Mouse (Mus musculus): ENCODE measurements at regions not wholly inside any gene's neighbourhood (a gene's known extent, or its start where the extent isn't known, plus 50 kb on each side); places are given as distances from the start of the nearest gene placed in this dataset.

DNA sequence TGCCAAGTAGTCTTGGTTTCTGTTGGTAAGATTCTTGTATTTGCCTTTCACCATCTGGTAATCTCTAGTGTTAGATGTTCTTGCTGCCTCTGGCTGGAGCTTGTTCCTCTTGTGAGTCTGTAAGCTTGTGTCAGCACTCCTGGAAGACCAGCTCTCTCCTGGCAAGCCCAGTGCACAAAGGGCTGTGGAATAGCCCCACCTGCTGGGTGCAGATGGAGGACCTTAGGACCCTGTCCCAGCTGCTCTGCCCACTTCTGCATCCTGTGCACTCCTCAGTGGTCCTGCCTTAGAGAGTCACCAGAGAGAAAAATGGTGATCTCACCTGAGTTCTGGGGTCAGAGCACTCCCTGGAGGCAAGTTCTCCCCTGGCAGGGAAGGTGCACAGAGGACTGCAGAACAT is 387.2 kb downstream of the Tns1 start:
- DNase-seq (ENCODE audit: extremely low read depth, low read depth, low spot score) = no peak

DNA sequence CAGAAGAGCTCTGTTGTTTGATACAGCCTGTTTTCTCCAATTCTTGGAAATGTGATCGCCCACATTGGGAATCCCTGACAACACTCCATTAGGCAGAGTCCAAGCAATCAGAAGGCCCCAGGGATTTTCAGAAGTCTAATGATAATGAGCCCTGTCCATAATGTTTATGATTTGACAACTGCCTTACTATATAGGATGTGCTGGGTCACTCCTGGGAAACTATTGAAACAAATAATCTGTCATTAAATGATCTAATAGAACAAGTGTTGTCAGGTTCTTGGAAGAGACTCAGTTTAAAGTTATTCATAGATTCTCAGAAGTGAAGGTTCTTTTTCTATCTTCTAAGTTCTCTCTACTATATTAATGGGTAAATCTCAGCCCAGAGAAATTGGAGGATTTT is 395.9 kb downstream of the Tns1 start:
- DNase-seq (ENCODE audit: extremely low read depth, low read depth, low spot score) = no peak

DNA sequence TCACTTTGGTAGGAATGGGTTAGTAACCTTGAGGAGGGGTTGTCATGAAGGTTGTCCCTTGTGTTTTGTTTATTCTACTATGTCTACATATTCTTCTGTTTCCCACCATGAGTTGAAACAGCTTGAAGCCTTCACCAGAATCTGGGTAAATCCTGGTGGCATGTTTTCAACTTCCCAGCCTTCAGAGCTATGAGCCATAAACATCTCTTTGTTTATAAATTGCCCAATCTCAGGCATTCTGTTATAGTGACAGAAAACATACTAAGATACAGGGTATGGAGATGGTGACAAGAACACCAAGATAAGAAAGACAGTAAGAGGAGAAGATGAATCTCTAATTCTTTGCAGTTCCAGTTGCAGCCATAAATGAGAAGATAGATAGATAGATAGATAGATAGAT is 396.5 kb downstream of the Tns1 start:
- DNase-seq (ENCODE audit: extremely low read depth, low read depth, low spot score) = no peak

DNA sequence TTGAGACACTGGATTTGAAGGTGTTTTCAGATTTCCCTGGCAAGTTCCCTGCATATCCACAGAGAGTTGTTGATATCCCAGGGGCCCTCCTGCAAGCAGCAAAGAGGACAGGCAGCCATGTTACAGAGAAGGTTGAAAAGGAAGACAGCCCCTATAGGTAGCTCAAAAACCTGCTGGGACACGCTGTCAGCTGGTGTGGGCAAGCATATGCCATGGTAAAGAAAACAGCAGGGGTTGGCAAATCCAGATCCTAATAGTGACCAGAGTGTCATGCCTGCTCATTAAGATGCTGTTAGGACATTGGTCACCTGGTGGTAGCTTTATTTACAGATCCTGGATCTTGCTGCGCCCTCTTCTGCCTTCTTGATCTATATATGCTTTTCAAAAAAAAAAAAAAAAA is 397.6 kb downstream of the Tns1 start:
- no peak for DNase-seq (ENCODE audit: extremely low read depth, low read depth, low spot score)

DNA sequence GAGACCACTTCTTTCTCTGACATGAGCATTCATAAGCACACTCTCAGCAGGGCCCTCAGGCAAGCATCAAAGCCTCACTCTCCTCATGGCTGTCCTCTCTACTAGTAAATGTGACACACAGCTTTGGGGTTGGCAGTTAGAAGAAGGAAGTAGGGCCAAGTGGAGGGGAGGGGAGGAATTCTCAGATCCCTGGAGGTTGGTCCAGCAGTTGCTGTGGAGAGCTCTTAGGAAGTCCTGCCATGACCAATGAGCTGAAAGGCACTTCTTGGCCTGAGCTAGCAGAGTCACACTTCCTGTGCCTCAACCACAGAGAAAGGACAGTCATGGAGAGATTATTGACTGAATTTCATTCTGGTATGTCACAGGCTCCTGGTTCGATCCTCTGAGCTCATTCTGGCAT is 398.8 kb downstream of the Tns1 start:
- no peak for DNase-seq (ENCODE audit: extremely low read depth, low read depth, low spot score)

DNA sequence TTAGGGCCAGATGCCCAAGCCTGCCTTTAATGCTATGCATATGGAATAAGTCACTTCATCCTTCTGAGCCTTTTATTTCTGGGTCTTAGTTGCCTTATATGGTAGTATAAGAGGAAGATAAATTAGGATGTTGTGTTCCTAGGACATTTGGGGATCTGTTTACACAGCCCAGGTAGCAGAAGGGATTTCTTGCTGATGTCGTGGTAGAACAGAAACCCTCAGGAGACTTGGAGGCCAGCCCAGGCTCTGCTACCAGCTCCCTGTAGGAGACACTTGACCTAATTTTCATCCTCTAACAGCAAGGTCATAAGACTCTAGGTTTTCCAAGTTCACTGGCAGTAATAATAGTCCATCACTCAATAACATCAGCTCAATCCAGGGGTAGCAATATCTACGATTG is 399.7 kb downstream of the Tns1 start:
- DNase-seq (ENCODE audit: extremely low read depth, low read depth, low spot score) = no peak

DNA sequence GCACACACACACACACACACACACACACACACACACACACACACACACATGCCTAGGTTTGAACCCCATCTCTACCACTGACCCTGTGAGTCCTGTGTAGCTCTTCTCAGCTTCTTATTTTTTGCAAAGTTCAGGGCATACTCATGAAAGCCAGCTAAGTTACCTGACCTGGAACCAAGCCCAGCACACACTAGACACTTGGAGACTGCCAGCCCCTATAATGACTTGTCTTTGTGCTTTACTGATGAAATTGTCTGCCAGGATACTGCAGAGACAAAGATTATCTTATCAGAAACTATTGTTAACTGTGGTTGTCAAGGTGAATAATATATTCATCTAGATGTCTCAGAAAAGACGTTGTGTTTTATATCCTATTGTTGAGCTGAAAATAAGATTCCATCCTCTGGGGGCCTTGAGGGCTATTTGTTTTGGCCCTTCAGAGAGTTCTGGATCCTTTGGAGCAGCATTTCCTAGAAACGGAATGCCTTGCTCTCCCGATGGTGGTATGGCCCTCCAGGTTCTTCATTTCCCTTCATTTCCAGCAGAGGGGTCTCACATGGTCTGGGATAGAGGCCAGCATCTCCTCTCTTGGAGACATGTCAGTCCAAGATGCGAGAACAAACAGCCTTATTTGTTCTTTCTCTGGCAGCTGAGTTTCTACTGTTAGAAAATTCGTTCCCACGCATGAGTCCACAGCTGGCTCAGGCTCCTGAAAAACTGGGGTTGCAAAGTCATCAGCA is 402.6 kb downstream of the Tns1 start:
- no peak for DNase-seq (ENCODE audit: extremely low read depth, low read depth, low spot score)

DNA sequence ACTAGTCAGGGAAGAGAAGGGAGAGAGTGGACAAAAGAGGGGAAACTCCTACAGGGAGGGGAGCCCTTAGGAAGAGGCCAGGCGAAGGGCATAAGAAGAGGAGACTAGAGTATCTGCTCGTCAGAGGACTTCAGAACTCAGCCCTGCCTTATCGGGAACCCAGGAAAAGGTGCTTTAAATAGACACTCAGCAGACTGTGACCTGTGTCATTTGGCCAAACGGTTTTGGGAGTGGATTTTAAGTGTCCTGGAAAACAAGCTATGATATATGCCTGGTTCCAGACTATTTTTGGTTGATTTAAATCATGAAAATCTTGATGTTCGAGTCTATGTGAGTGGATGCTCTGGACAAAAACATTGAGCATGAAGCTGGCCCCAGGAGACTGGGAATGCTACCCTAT is 405.8 kb downstream of the Tns1 start:
- DNase-seq (ENCODE audit: extremely low read depth, low read depth, low spot score) = no peak

DNA sequence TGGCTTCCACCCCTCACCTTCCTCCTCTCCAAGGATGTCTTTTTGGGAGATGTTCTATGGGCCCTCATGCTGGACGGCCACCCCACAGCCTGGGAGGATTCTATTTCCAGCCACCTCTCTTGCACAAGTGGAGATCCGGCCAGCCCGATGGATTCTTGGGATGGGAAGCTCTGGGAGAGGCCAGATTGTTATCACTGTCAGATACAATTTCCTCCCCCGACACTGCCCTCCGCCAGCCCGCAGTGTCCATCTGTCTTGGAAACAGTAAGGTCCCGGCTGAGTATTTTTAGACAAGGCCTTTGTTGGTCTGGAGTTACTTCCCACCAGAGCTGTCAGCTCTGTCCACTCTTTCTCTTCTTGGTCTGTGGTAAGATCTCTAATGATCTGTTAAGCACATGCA is 406.8 kb downstream of the Tns1 start:
- no peak for DNase-seq (ENCODE audit: extremely low read depth, low read depth, low spot score)

DNA sequence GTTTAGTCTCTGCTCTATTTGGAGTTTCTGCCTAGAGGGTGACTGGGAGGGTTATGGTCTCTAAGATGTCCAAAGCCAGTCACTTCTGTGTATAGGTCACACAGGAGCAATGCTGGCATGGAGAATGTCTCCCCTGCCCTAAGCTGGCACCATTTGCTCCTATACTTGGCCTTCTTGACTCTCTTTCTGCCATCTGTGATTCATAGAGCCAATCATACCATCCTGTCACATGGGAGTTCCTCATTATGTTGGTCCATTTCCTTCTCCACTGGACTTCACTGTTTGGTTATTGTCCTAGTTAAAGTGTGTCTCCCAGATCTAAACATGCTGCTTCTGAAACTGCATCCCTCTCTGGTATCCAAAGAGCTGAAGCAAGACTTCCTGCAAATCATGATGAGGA is 407.3 kb downstream of the Tns1 start:
- DNase-seq (ENCODE audit: extremely low read depth, low read depth, low spot score) = no peak

DNA sequence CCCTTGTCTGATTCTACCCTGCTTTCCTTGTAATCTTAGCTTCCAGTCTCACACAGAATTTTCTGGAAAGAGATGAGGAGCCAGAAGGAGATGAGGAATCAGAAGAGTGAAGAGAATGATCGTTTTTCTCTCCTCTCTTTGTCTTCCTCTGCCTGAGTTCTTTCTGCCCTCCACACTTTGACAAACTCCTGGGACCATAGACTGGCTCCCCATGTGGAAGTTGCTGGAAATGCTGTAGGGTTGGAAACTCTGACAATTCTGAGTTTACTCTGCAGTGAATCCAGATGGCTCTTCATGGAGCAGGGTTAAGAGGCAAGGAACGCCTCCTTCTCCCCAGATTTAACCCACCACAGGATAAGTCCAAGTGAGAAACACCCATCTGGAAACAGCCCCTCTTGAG is 408.7 kb downstream of the Tns1 start:
- no peak for DNase-seq (ENCODE audit: extremely low read depth, low read depth, low spot score)

DNA sequence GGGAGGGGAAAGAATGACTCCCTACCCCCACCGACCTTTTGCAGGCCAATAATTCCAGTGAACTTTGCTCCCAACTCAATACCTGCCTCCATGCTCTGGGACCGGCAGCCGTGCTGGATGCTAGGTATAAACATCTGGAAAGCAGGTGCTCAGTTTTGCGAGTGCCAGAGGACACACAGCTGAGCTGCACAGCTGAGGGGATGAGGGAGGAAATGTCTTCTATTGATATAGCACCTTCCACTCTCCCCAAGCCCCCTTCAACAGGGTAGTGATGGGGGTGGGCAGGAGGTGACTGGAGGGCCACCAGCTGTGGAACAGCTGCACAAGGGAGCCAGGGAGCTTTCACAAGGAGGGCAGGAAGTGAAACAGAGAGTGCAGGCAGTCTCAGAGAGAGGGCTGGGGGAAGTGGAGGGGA is 421.8 kb downstream of the Tns1 start:
- DNase-seq (ENCODE audit: extremely low read depth, low read depth, low spot score) = no peak

DNA sequence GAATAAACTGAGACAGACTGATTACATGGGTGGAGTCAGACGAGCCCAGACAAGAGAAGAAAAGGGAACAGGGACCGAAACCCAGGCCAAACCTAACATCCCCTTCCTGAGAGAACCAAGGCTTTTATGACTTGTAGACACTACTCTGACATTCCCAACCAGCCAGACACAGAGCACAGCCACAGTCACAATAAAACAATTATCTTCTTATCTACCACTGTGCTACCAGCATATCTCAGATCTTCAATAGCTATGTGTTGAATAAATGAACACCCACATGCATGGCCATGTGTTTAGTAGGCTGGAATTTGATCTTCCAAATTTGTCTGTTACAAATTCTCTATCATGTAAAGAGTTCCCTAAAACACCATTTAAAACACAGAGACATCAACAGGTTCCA is 430.7 kb downstream of the Tns1 start:
- no peak for DNase-seq (ENCODE audit: extremely low read depth, low read depth, low spot score)

DNA sequence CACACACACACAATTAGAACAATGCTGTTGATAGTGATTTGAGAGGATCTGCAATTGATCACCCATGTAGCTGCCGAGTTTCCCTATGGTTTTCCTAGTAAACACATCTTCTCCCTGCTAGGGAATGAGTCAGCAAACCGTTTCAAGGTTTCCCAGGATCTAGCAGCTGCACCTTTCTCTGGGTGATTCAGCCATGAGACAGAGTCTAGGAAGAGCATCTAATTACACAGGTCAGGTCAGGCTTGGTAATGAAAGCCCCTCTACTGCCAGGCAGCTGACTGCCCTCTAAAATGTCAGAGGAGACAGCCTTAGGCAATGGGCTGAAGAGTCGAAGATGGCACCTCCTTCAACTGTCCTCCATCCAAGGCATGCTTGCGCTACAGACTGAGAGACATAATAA is 438.5 kb downstream of the Tns1 start:
- DNase-seq (ENCODE audit: extremely low read depth, low read depth, low spot score) = no peak

DNA sequence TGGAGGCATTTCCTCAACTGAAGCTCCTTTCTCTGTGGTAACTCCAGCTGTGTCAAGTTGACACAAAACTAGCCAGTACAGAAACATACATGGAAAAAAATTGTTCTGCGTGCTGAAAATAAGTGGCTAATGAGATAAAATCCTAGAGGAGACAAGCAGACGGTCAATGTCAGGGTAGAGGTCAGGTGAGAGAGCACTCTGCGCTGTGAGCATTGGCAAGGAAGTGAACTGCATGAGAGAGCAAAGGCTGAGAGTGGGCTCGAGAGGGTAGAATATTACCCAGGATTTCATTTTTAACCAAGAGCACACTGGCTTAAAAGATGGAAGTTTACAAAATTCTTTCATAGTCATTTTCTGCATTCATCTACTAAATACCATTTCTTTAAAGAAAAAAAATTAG is 439.2 kb downstream of the Tns1 start:
- DNase-seq (ENCODE audit: extremely low read depth, low read depth, low spot score) = no peak

DNA sequence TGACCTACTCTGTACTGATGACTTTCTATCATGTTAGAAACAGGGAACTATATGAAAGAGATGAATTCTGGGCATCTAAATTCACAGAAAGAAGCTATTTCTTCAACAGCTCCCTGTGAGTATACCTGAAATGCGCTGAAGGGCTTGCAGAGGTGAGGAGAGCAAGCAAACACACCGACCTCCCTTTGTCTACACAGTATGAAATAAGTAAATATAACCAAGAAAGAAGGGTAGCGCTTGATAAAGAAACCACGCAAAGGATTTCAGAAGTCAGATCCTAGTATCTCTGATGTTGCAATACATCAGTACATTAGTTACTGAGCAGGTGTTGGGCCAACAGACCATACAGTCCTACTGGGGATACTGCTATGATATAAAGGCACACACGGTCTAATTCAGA is 440.1 kb downstream of the Tns1 start:
- no peak for DNase-seq (ENCODE audit: extremely low read depth, low read depth, low spot score)

DNA sequence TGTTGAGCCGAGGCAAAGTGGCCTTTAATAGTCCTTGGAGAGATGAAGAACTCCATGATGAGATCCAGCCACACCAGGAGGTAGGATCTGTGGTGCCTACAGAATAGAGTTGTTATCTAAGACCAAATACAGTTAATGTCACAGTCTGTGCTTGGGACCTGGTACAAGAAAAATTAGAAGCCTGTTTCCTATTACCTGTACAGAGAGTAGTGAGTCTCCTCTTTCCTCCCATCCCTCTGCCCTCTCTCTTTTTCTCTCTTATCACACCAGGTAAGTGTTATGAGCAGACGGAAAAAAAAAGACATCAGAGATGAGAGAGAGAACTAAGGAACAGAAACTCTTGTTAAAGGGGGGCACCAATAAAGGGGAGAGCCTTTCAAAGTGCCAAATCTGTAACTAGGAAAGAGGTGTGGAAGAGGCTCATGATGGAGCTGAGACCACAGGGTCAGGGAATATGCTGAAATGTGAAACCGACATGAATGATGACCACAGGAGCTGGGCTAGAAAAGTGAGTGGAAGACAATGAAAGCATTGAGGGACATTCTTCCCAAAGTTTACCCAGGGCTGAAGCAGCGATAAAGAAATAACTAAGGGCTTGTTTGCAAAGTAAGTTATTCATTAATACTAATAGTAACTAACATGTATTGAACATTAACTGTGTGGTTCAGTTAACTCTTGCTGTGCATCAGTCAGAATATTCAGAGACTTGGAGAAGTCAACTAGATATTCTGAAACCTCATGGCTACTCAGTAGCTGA is 440.9 kb downstream of the Tns1 start:
- no peak for DNase-seq (ENCODE audit: extremely low read depth, low read depth, low spot score)

DNA sequence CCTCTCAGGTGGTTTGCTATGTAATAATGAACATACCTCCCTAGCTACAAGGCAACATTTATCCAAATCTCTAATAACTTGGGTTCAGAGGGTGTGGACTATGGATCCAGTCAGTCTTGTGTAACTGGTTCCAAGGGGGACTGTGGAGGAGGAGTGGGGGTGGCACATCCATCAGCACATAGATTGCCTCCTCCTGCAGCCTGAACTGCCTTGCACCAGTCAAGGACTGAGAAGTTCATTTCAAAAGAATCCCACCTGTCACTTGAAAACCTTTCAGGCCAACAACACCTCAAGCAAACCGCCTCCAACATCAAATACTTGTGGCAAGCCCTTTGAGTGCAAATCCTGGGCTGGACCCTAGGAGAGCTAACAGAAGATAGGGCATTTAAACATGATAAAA is 442.6 kb downstream of the Tns1 start:
- no peak for DNase-seq (ENCODE audit: extremely low read depth, low read depth, low spot score)

DNA sequence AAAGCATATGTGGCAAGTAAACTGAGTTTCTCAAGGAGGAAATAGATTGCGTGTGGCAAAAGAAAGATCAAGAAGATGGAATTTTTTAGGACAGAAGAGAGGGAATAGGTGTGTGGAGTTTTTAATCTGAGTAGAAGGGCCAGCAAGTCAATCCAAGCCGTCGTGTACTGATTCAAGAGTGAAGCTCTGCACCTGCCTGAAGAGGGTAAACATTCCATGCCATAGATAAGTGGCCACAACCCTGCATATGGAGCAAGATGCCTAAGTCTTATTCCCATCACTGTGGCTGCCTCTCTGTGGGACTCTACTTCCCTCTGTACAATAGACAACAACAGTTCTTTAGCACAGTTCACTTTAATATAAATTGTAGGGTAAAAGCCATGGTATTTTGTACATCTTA is 443.4 kb downstream of the Tns1 start:
- no peak for DNase-seq (ENCODE audit: extremely low read depth, low read depth, low spot score)

DNA sequence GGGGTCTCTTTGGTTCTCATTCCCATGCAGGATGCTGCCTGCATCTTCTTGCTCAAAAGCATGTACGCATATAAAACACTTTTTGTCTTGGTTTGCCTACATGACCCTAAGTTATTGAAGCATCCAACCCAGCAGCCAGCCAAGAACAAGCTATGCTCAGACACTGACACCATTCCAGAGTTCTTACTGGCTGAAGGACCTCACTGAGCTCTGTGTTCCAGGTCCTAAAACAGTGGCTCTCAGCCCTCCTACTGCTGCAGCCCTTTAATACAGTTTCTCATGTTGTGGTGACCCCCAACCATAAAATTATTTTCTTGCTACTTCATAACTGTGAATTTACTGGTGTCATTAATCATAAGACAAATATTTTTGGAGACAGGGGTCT is 450.4 kb downstream of the Tns1 start:
- DNase-seq (ENCODE audit: extremely low read depth, low read depth, low spot score) = no peak

DNA sequence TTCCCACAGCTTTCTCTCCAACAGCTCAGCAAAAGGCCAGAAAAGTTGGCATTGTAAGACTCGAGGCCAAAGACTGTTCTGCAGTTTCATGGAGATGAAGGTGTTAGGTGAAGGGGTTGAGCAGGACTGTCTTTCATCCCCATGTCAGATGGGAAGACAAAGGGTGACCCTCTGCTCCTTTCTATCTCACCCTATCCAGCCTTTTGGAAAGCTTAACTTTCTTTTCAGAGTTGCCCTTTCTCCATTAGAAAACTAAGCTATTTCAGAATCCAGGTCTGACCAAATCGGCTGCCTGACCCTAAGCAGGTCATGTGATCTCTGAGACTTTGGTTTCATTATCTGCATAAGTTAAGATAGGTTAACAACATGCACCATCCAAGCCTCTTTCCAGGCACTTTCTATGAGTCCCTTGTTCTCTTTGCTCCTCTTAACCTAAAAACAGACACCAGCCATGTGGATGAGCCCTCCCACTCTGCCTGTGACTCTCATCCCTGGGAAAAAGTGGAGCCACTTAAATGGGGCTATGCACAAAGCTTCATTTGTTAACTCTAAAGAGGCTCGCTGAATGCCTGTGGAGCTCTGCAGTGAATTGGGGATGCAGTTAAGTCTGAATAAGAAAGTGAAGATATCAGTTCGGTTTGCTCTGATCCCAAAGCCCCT is 450.9 kb downstream of the Tns1 start:
- DNase-seq (ENCODE audit: extremely low read depth, low read depth, low spot score) = no peak

DNA sequence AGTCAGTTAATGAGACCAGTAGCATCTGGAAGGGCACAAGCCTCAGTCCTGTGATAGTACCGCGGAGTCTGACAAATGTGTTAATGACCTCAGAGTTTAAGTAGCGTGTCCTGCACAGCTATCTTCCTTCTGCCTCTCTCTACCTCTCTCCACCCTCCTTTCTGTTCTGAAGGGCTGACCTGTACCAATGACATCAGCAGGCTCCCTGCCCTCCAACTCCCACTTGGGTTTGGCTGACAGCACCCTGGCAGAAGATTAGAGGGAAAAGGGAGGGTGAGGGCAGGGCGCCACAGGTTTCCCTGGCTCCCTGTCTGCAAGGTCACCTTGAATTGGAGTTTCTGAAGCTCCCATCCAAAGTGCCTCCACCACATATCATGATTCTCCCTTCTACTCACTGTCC is 452.0 kb downstream of the Tns1 start:
- DNase-seq (ENCODE audit: extremely low read depth, low read depth, low spot score) = no peak

Measured in fat pad, adult 2 months (tissue).